Mouse (Mus musculus): Measurements from ENCODE around the gene Twf2. TPM values are rescaled to one million over a fixed set of nuclear protein-coding genes. Genes with fewer than 3 reads are reported as not detected.

The Twf2 gene
- 65.1 to 76.7 TPM (median 68.8 TPM) in 4 replicates for total RNA-seq (2023; ENCODE audit: inconsistent age)

DNA sequence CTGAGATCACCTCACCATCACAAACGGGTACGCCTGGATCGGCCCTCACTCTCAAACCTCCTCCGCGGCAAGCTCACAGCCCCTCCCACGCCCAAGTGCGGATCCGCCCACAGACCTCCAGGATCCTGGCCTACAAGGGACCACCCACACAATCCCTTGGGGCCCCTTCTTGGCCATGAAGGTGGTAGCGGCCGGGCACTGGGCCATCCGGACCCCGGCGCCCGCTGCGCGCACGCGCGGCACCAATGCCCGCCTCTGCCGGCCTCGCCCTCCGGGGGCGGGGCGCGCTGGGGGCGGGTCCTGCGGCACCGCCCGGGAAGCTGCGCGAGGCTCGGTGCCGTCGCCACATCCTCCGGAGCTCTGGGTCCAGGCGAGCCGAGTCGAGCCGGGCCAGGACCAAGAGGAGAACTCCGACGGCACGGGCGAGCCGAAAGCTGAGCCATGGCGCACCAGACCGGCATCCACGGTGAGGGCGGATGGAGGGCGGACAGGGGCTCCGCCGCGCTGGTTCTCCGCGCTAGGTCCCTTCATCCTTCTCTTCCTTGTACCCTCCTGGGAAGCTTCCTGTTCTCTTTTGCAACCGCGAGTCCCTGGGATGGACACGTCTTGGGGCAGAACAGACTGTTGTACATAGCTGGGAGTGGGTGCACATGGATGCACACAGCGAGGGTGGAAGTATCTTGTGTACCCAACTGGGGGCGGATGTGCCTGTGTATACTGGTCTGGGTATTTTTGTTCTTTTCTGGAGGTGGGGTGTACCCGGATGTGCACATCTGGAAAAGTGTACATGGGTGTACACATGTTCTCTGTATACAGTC, at the start of gene Twf2:
Twf2 (plus strand) TSS at position 290 of the 818 bp plus-strand sequence.

GRCm38 (mm10) chr9:106158037-106158491, 44.8 kb upstream of the Twf2 start, which contains the start of gene Glyctk:
Glyctk (minus strand) TSS chr9:106158138.

DNA sequence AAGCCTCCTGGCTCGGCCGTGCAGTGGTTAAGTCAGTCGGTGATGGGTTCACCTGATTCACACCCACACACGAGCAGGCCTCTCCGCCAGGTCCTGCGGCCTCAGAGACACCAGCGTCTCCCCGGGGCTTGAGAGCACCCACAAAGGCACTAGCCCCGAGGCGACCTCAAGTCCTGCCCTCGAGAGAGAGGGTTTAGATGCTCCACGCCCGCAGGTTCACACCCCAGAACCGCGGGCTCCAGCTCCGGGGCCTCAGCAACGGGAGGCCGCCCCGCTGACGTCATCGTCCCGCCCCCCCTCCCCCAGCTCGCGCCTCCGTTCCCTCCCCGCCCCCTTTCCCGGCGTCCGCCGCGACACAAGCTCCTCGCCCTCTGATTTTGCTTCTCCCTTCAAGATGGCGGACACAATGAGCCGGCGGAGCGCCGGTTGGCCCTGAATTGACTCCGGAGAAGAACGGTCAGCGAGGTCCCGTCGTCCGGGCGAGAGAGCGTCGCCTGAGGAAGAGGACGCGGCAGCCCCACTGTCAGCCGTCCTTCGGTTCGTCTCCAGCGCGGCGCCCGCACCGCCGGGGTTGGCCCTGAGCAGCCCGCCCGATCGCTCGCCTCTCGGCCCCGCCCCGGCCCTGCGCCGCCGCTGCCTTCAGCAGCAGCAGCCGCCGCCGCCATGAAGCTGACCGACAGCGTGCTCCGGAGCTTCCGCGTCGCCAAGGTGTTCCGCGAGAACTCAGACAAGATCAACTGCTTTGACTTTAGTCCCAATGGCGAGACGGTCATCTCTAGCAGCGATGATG, 32.2 kb upstream of the Twf2 start, which contains the start of gene Wdr82:
Wdr82 (plus strand) TSS at position 373 of the 790 bp plus-strand sequence.

DNA sequence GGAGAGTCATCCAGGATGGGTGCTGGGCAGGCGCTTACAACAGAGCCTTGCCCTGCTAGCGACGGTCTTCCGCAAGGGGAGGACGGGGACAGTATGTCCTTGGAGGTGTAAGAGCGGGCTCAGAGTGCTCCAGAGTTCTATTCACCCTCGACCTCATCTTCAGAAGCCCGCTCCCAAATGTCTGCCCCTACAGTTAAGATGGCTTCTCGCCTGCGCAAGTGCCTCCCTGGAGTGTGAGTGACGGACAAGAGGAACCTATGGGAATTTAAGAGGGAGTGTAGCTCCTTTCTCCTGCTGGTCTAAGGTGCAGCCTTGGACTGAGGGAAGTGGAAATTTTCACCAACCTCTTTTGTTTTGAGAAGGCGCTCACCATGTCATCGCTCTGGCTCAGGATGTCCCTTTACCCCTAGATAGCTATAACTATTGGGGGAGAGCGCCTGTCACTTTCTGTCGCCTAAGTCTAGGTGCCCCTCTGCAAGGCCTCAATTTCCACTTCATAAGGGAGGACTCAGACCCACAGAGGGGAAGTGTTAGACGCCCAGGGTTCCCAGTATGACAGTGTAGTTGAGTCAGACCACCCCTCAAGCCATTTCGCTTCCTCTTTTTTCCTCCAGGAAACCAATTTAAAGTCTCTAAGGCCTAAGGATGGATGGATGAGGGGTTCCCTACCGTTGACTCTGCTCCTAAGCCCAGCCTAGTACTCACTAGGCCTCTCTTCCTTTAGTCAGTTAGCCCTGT, 3.2 kb upstream of the Twf2 start, which contains the start of gene Ppm1m:
Ppm1m (minus strand) TSS at position 212 of the 738 bp plus-strand sequence.

GRCm38 (mm10) chr9:106222261-106222851, 19.4 kb downstream of the Twf2 start, which contains the start of gene Tlr9:
Tlr9 (plus strand) TSS chr9:106222598.

Other genes with a start within 250 kb of the Twf2 start
- 0.06 to 0.27 TPM (median 0.15 TPM) in 4 replicates for gene Col6a5, start 242.5 kb upstream of the Twf2 start, total RNA-seq (2023; ENCODE audit: inconsistent age)
- not detected in 4 replicates for gene Col6a4, start 106.3 kb upstream of the Twf2 start, total RNA-seq (2023; ENCODE audit: inconsistent age)
- gene Glyctk, start 45.0 kb upstream of the Twf2 start, total RNA-seq (2023; ENCODE audit: inconsistent age): 5.8 to 9.4 TPM (median 8.1 TPM) in 4 replicates
- gene Wdr82, start 32.2 kb upstream of the Twf2 start, total RNA-seq (2023; ENCODE audit: inconsistent age): 97.9 to 110 TPM (median 103 TPM) in 4 replicates
- 82.1 to 96.0 TPM (median 83.9 TPM) in 4 replicates for gene Ppm1m, start 3.4 kb upstream of the Twf2 start, total RNA-seq (2023; ENCODE audit: inconsistent age)
- 150 to 158 TPM (median 156 TPM) in 4 replicates for gene Tlr9, start 19.5 kb downstream of the Twf2 start, total RNA-seq (2023; ENCODE audit: inconsistent age)
- 39.6 to 44.4 TPM (median 41.5 TPM) in 4 replicates for gene Alas1, start 45.5 kb downstream of the Twf2 start, total RNA-seq (2023; ENCODE audit: inconsistent age)
- gene Poc1a, start 78.0 kb downstream of the Twf2 start, total RNA-seq (2023; ENCODE audit: inconsistent age): 3.7 to 6.3 TPM (median 4.5 TPM) in 4 replicates
- 27.3 to 29.8 TPM (median 27.7 TPM) in 4 replicates for gene Dusp7, start 165.5 kb downstream of the Twf2 start, total RNA-seq (2023; ENCODE audit: inconsistent age)
- gene Rpl29, start 226.3 kb downstream of the Twf2 start, total RNA-seq (2023; ENCODE audit: inconsistent age): 694 to 757 TPM (median 709 TPM) in 4 replicates
- gene Acy1, start 235.2 kb downstream of the Twf2 start, total RNA-seq (2023; ENCODE audit: inconsistent age): 16.8 to 22.2 TPM (median 18.6 TPM) in 4 replicates
- gene Abhd14b, start 244.4 kb downstream of the Twf2 start, total RNA-seq (2023; ENCODE audit: inconsistent age): 3.9 to 5.9 TPM (median 5.2 TPM) in 4 replicates
- gene Abhd14a, start 244.6 kb downstream of the Twf2 start, total RNA-seq (2023; ENCODE audit: inconsistent age): 3.8 to 9.2 TPM (median 7.6 TPM) in 4 replicates